Mouse (Mus musculus): ENCODE results near the gene Gm42791. TPM values are rescaled to one million over a fixed set of nuclear protein-coding genes. Genes with fewer than 3 reads are reported as not detected.

Gm42791 gene
- polyA plus RNA-seq, 1 experiment: 8.4 TPM

DNA sequence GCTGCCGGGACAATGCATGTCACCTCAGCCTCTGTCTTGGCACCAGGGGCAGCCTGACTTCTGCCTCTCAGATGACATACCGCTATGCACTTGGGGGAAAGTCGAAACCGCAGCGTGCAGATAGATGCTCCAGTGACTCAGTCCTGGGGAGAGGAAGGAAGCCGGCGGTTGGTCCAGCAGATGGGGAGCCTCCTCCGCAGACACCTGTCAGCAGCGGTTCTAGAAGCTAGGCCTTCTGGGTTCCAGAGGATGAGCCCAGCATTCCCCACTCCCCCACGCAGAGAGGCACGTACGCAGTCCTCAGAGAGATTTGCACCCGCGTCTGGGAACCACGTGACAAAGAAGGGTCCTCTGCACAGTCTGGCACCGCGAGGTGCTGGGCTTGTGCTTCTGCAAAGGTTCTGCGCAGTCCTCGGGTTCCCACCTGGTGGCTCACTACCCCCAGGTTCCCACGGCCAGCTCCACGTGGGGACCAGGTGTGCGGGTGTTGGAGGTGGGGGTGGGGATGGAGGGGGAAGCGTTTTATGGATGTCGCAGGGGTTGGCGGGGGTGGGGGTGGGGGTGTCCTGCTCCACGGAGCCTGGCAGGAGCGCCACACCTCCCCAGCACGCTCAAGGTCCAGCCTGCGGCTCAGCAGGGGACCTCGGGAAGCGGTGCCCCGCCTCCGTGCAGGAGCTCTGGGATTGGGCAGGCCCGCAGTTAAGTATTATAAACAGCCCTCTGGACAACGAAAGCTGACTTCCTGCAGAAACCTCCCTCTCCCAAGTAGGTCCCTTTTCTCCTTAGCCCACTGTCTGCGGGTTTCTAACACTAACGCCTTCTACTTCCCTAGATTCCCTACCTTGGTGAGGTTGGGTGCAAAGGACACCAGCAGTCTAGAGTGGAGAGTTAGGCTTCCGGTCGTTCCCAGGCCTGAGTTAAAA lies 35.6 kb downstream of the Gm42791 start:
- Histone ChIP-seq H3K27ac (ENCODE audit: control insufficient read depth, insufficient read depth, low read depth, low read length, poor library complexity) (peak overlapping the region; percentile 57), H3K4me1 (ENCODE audit: control insufficient read depth, insufficient read depth, low read length) (peaks cover 3% of the 10 kb centered on the region; the same call in 1 of the 2 replicates), H3K4me3 (replicated peaks; ENCODE audit: control insufficient read depth, low read depth, low read length) (peak overlapping the region; percentile 44)
- WGBS: 3% methylated on average over 39 of the region's 39 CpGs
- TF ChIP-seq POLR2A (IDR thresholded peaks at IDR 0.05; ENCODE audit: borderline replicate concordance, control insufficient read depth, low read depth, low read length): peak; percentile 30; the same call in 1 of the 2 replicates
- no peak for TF ChIP-seq CTCF (IDR thresholded peaks at IDR 0.05; ENCODE audit: control insufficient read depth, insufficient read depth, low read length)

DNA sequence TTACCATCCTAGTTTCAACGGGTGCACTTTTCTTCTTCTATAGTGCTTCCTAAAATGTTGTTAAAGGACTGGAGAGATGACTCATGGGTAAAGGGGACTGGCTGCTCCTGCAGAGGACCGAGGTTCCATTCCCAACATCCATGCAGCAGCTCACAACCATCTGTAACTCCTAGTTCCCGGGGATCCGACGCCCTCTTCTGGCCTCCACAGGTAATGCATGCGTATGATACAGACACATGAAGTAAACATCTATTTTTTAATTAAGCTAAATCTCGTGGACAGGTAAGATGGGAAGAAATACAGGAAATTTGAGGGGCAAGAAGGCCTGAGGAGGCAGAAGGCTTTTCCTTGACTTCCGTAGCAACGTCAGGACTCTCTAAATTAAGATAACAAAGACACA lies 36.6 kb downstream of the Gm42791 start:
- Histone ChIP-seq H3K4me1 (ENCODE audit: control insufficient read depth, insufficient read depth, low read length) (peaks cover 3% of the 10 kb centered on the region; the same call in 1 of the 2 replicates), H3K27ac (ENCODE audit: control insufficient read depth, insufficient read depth, low read depth, low read length, poor library complexity) (no peak overlapping the region), H3K4me3 (replicated peaks; ENCODE audit: control insufficient read depth, low read depth, low read length) (no peak overlapping the region)
- TF ChIP-seq POLR2A (IDR thresholded peaks at IDR 0.05; ENCODE audit: borderline replicate concordance, control insufficient read depth, low read depth, low read length) (no peak), CTCF (IDR thresholded peaks at IDR 0.05; ENCODE audit: control insufficient read depth, insufficient read depth, low read length) (peak; percentile 57)
- 36% methylated on average over 9 of the region's 9 CpGs for WGBS

DNA sequence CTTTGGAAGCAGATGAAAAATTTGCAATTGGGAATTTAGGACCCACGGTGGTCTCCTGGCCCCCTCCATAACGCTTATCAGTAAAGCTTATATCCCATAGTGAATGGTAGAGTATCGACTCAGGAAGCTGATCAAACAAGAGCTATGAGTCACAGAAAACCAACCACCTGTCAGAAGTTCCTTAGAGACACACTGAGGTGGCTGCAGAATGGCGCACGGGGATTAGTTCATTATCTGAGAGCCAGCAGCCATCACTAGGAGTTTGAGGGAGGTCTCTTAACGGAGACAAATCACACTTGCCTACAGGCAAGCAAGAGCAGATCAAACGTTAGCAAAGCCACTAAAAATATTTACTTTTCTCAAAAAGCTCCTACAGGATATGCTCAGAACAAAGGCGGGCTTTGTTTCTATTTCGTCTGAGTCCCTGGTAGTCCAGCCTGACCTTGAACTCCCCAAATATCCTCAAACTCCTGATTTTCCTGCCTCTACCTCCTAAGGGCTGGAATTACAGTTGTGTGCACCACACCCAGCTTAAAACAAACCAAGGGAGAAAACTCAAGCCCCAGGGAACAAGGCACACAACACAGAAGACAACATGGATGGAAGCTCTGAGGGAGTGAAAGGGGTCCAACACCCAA lies 37.9 kb downstream of the Gm42791 start:
- Histone ChIP-seq H3K27ac (ENCODE audit: control insufficient read depth, insufficient read depth, low read depth, low read length, poor library complexity) (no peak overlapping the region), H3K4me1 (ENCODE audit: control insufficient read depth, insufficient read depth, low read length) (peaks cover 3% of the 10 kb centered on the region; the same call in 1 of the 2 replicates), H3K4me3 (replicated peaks; ENCODE audit: control insufficient read depth, low read depth, low read length) (no peak overlapping the region)
- WGBS: 56% methylated on average over 9 of the region's 9 CpGs
- TF ChIP-seq CTCF (IDR thresholded peaks at IDR 0.05; ENCODE audit: control insufficient read depth, insufficient read depth, low read length): no peak
- TF ChIP-seq POLR2A (IDR thresholded peaks at IDR 0.05; ENCODE audit: borderline replicate concordance, control insufficient read depth, low read depth, low read length): no peak

DNA sequence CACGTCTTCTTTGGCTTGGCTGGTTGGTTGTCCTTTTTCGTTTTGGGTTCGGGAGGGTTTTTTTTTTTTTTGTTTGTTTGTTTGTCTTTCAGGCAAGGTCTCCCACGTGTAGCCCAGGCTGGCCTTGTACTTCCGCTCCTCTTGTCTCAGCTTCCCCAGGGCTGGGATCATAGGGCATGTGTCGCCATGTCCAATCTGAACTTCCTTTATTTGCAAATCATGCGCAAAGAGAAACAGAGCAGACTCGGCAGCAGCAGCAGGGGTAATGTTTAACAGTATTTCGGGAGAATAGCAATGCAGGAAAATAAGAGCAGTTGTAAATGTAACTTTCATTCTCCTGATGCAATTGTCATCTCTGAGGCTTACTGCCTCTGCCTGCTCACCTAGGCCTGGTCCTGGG lies 38.9 kb downstream of the Gm42791 start:
- TF ChIP-seq POLR2A (IDR thresholded peaks at IDR 0.05; ENCODE audit: borderline replicate concordance, control insufficient read depth, low read depth, low read length) (no peak), CTCF (IDR thresholded peaks at IDR 0.05; ENCODE audit: control insufficient read depth, insufficient read depth, low read length) (no peak)
- H3K27ac ChIP-seq (ENCODE audit: control insufficient read depth, insufficient read depth, low read depth, low read length, poor library complexity): no peak overlapping the region
- no peak overlapping the region for H3K4me3 ChIP-seq (replicated peaks; ENCODE audit: control insufficient read depth, low read depth, low read length)
- 60% methylated on average over 9 of the region's 9 CpGs for WGBS
- H3K4me1 ChIP-seq (ENCODE audit: control insufficient read depth, insufficient read depth, low read length): peaks cover 5% of the 10 kb centered on the region

DNA sequence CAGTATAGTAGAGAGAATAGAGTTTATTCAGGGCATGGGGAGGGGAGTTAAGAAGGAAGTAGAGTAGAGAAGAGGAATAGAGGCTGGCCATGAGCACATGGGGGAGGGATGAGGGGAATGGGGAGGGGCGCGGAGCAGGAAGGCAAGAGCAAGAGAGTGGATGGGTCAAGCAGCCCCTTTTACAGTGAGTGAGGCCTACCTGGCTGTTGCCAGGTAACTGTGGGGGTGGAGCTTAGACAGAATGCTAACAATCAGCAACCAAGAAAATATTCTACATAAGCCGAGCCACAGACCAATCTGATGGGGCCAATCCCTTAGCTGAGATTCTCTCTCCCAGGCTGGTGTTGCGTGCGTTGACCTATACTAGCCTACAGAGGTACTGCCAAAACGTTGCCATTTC lies 39.4 kb downstream of the Gm42791 start:
- Histone ChIP-seq H3K4me1 (ENCODE audit: control insufficient read depth, insufficient read depth, low read length) (peaks cover 6% of the 10 kb centered on the region), H3K27ac (ENCODE audit: control insufficient read depth, insufficient read depth, low read depth, low read length, poor library complexity) (no peak overlapping the region), H3K4me3 (replicated peaks; ENCODE audit: control insufficient read depth, low read depth, low read length) (no peak overlapping the region)
- 83% methylated on average over 6 of the region's 6 CpGs for WGBS
- TF ChIP-seq CTCF (IDR thresholded peaks at IDR 0.05; ENCODE audit: control insufficient read depth, insufficient read depth, low read length): no peak
- TF ChIP-seq POLR2A (IDR thresholded peaks at IDR 0.05; ENCODE audit: borderline replicate concordance, control insufficient read depth, low read depth, low read length): no peak

DNA sequence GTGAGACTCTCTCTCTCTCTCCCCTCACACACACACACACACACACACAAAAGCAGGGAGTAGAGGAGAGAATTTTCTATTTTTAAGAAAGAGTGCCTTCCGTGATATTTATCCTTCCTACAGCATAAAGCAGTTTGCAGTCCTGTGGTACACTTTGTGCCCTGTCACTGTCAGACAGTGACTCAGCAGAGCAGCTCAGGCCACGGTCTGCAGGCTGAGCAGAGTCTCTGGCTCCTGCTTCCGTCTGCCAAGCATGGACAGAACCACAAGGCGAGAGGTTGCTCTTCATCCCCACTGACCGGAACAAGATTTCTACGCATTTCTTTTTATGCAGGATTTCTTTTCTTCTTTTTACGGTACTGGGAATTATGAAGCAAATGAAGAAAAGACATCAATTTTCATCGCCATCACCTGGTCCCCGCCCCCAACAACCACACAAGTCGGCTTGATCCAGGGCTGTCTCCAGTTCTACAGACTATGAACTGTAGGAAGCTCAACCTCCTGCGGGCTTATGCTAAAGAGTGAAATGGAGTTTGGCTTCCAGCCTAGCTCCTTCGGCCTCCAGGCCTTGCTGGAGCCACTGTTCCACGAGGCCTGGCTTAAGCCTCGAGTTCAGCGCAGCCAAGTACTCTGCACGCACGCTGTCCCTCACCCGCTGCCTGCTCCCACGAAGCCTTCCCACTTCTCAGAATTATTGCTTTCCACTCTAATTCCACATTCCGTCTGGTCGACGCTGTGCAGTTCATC lies 40.5 kb downstream of the Gm42791 start:
- peaks cover 6% of the 10 kb centered on the region for H3K4me1 ChIP-seq (ENCODE audit: control insufficient read depth, insufficient read depth, low read length)
- TF ChIP-seq CTCF (IDR thresholded peaks at IDR 0.05; ENCODE audit: control insufficient read depth, insufficient read depth, low read length): no peak
- no peak for TF ChIP-seq POLR2A (IDR thresholded peaks at IDR 0.05; ENCODE audit: borderline replicate concordance, control insufficient read depth, low read depth, low read length)
- WGBS: 51% methylated on average over 22 of the region's 22 CpGs
- H3K4me3 ChIP-seq (replicated peaks; ENCODE audit: control insufficient read depth, low read depth, low read length): no peak overlapping the region
- H3K27ac ChIP-seq (ENCODE audit: control insufficient read depth, insufficient read depth, low read depth, low read length, poor library complexity): no peak overlapping the region; the same call in 1 of the 2 replicates

DNA sequence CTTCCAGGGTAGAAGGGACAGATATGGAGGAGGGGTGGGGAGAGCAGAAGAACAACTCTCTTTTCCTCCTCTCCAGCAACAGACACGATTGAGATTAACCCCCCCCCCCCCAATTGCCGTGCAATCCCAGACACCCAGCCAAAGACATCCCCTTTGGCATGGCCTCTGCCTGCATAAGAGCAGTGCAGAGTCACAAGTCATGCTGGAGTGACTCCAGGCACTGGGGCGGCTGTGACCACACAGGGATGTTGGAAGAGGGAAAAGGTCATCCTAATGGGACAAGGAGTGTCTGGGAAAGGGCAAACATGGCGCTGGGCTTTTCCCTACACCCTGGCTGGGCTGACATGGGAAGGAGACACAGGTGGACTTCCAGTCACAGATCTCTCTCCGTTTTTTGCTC lies 41.8 kb downstream of the Gm42791 start:
- no peak overlapping the region for H3K4me3 ChIP-seq (replicated peaks; ENCODE audit: control insufficient read depth, low read depth, low read length)
- TF ChIP-seq POLR2A (IDR thresholded peaks at IDR 0.05; ENCODE audit: borderline replicate concordance, control insufficient read depth, low read depth, low read length) (no peak), CTCF (IDR thresholded peaks at IDR 0.05; ENCODE audit: control insufficient read depth, insufficient read depth, low read length) (no peak)
- no peak overlapping the region for H3K27ac ChIP-seq (ENCODE audit: control insufficient read depth, insufficient read depth, low read depth, low read length, poor library complexity)
- 78% methylated on average over 5 of the region's 5 CpGs for WGBS
- peaks cover 6% of the 10 kb centered on the region for H3K4me1 ChIP-seq (ENCODE audit: control insufficient read depth, insufficient read depth, low read length)

DNA sequence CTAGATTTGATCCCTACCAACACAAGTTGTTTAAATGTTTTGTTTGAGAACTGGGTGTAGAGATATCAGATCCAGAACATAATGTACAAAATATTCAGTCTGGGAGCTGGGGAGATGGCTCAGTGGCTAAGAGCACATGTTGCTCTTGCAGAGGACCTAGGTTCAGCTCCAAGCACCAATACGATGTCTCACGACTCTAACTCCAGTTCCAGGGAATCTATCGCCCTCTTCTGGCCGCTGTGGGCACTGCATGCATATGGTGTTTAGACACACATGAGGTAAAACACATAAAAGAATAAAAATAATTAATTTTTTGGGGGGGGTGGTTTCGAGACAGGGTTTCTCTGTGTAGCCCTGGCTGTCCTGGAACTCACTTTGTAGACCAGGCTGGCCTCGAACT lies 42.5 kb downstream of the Gm42791 start:
- Histone ChIP-seq H3K4me1 (ENCODE audit: control insufficient read depth, insufficient read depth, low read length) (peaks cover 6% of the 10 kb centered on the region), H3K4me3 (replicated peaks; ENCODE audit: control insufficient read depth, low read depth, low read length) (no peak overlapping the region), H3K27ac (ENCODE audit: control insufficient read depth, insufficient read depth, low read depth, low read length, poor library complexity) (no peak overlapping the region)
- 62% methylated on average over 6 of the region's 6 CpGs for WGBS
- no peak for TF ChIP-seq POLR2A (IDR thresholded peaks at IDR 0.05; ENCODE audit: borderline replicate concordance, control insufficient read depth, low read depth, low read length)
- peak; percentile 77 for TF ChIP-seq CTCF (IDR thresholded peaks at IDR 0.05; ENCODE audit: control insufficient read depth, insufficient read depth, low read length)

All from bone marrow, adult 2 months (tissue).